Mouse (Mus musculus): ENCODE measurements around the gene Prrx1. TPM values are rescaled to one million over a fixed set of nuclear protein-coding genes. Genes with fewer than 3 reads are reported as not detected.

Gene Prrx1
- polyA plus RNA-seq, 1 experiment: 6.0 TPM

GRCm38 (mm10) chr1:163319669-163320571 lies 6.4 kb upstream of the Prrx1 start:
- Histone ChIP-seq H3K27ac (ENCODE audit: control insufficient read depth, insufficient read depth, low read depth, low read length, poor library complexity) (no peak overlapping the region), H3K4me3 (replicated peaks; ENCODE audit: control insufficient read depth, low read depth, low read length) (no peak overlapping the region), H3K4me1 (ENCODE audit: control insufficient read depth, insufficient read depth, low read length) (no peaks in the 10 kb centered on the region)
- 61% methylated on average over 3 of the region's 3 CpGs for WGBS
- TF ChIP-seq POLR2A (IDR thresholded peaks at IDR 0.05; ENCODE audit: borderline replicate concordance, control insufficient read depth, low read depth, low read length) (no peak), CTCF (IDR thresholded peaks at IDR 0.05; ENCODE audit: control insufficient read depth, insufficient read depth, low read length) (no peak)

- H3K4me1 ChIP-seq (ENCODE audit: control insufficient read depth, insufficient read depth, low read length): no peaks in the 10 kb centered on the region
- 22% methylated on average over 1 of the region's 1 CpGs for WGBS
Observed at GRCm38 (mm10) chr1:163316920-163317319, 3.4 kb upstream of the Prrx1 start.

GRCm38 (mm10) chr1:163314829-163315301 lies 1.4 kb upstream of the Prrx1 start:
- TF ChIP-seq POLR2A (IDR thresholded peaks at IDR 0.05; ENCODE audit: borderline replicate concordance, control insufficient read depth, low read depth, low read length) (no peak), CTCF (IDR thresholded peaks at IDR 0.05; ENCODE audit: control insufficient read depth, insufficient read depth, low read length) (no peak)
- Histone ChIP-seq H3K27ac (ENCODE audit: control insufficient read depth, insufficient read depth, low read depth, low read length, poor library complexity) (no peak overlapping the region), H3K4me1 (ENCODE audit: control insufficient read depth, insufficient read depth, low read length) (no peaks in the 10 kb centered on the region), H3K4me3 (replicated peaks; ENCODE audit: control insufficient read depth, low read depth, low read length) (no peak overlapping the region)
- WGBS: 5% methylated on average over 23 of the region's 23 CpGs

More at GRCm38 (mm10) chr1:163316920-163317319, 3.4 kb upstream of the Prrx1 start:
- no peak overlapping the region for H3K27ac ChIP-seq (ENCODE audit: control insufficient read depth, insufficient read depth, low read depth, low read length, poor library complexity)
- no peak overlapping the region for H3K4me3 ChIP-seq (replicated peaks; ENCODE audit: control insufficient read depth, low read depth, low read length)
- TF ChIP-seq POLR2A (IDR thresholded peaks at IDR 0.05; ENCODE audit: borderline replicate concordance, control insufficient read depth, low read depth, low read length): no peak
- TF ChIP-seq CTCF (IDR thresholded peaks at IDR 0.05; ENCODE audit: control insufficient read depth, insufficient read depth, low read length): no peak

GRCm38 (mm10) chr1:163313921-163314725 lies 613 bp upstream of the Prrx1 start:
- H3K4me3 ChIP-seq (replicated peaks; ENCODE audit: control insufficient read depth, low read depth, low read length): no peak overlapping the region
- TF ChIP-seq POLR2A (IDR thresholded peaks at IDR 0.05; ENCODE audit: borderline replicate concordance, control insufficient read depth, low read depth, low read length) (no peak), CTCF (IDR thresholded peaks at IDR 0.05; ENCODE audit: control insufficient read depth, insufficient read depth, low read length) (no peak)
- H3K4me1 ChIP-seq (ENCODE audit: control insufficient read depth, insufficient read depth, low read length): no peaks in the 10 kb centered on the region
- 3% methylated on average over 21 of the region's 21 CpGs for WGBS
- H3K27ac ChIP-seq (ENCODE audit: control insufficient read depth, insufficient read depth, low read depth, low read length, poor library complexity): no peak overlapping the region

- no peaks in the 10 kb centered on the region for H3K4me1 ChIP-seq (ENCODE audit: control insufficient read depth, insufficient read depth, low read length)
Observed at GRCm38 (mm10) chr1:163311861-163312811, 1.4 kb downstream of the Prrx1 start.

GRCm38 (mm10) chr1:163311006-163311836 lies 2.3 kb downstream of the Prrx1 start:
- H3K27ac ChIP-seq (ENCODE audit: control insufficient read depth, insufficient read depth, low read depth, low read length, poor library complexity): no peak overlapping the region
- H3K4me1 ChIP-seq (ENCODE audit: control insufficient read depth, insufficient read depth, low read length): no peaks in the 10 kb centered on the region
- no peak for TF ChIP-seq CTCF (IDR thresholded peaks at IDR 0.05; ENCODE audit: control insufficient read depth, insufficient read depth, low read length)
- TF ChIP-seq POLR2A (IDR thresholded peaks at IDR 0.05; ENCODE audit: borderline replicate concordance, control insufficient read depth, low read depth, low read length): no peak
- 49% methylated on average over 13 of the region's 13 CpGs for WGBS
- no peak overlapping the region for H3K4me3 ChIP-seq (replicated peaks; ENCODE audit: control insufficient read depth, low read depth, low read length)

More at GRCm38 (mm10) chr1:163311861-163312811, 1.4 kb downstream of the Prrx1 start:
- WGBS: 5% methylated on average over 59 of the region's 59 CpGs
- Histone ChIP-seq H3K4me3 (replicated peaks; ENCODE audit: control insufficient read depth, low read depth, low read length) (no peak overlapping the region), H3K27ac (ENCODE audit: control insufficient read depth, insufficient read depth, low read depth, low read length, poor library complexity) (no peak overlapping the region; the same call in 1 of the 2 replicates)
- no peak for TF ChIP-seq POLR2A (IDR thresholded peaks at IDR 0.05; ENCODE audit: borderline replicate concordance, control insufficient read depth, low read depth, low read length)
- TF ChIP-seq CTCF (IDR thresholded peaks at IDR 0.05; ENCODE audit: control insufficient read depth, insufficient read depth, low read length): no peak
